In the genomic region with DNA sequence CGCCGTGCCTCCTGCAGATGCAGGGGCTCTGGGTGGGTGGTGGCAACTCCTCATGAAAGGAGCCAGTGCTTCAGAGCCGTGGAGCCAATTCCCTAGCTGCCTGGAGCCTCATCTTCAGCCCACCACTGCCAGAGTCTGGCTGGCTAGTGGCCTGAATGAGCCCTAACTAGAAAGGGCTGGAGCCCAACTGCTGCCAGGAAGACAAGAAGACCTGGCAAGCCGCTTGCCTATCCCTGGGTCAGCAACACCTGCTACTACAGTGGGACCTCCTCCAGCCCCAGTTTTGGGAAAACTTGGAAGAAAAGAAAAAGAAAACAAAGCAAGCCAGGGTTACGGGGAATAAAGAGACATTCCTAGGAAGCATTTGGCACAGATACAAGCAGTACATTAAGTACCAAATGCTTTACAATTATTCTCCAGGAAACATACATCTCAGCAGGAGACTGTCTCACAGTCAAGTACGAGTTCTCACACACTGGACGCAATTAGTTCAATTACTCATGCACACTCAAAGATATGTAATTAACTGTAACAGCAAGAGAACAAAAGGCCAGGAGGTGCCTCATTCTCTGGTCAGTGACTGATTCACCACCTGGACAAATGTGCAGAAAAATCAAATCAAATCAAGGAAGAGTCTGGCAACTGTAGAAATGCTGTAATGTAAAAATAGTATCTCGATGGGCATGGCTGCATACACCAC, we compare ENCODE assay signal across 12 mouse cellular contexts. TPM values are rescaled to one million over a fixed set of nuclear protein-coding genes. Genes with fewer than 3 reads are reported as not detected.
DNase-seq lines count a peak whose midpoint lies in the region; ATAC-seq and TF ChIP-seq lines count a peak whose summit lies in the region.
"Had no signal": no experiment of that assay in that cellular context is flagged by ENCODE, and none has a peak within 500 bp of the region (broad histone marks: within the 10 kb centered on the region; RNA-seq: fewer than 3 reads in every experiment).

No protein-coding gene starts in this region.

- DNase-seq in kidney, adult 9 months: peak; percentile 40
- DNase-seq in kidney, postnatal 10 days: no peak
- DNase-seq in brain, adult 2 months (ENCODE audit: low read depth, low spot score): peak; percentile 82
- DNase-seq in cerebellum, adult 2 months: peak; percentile 70 to 86
- no peak for DNase-seq in ovary, postnatal 10 days (ENCODE audit: low spot score)
- DNase-seq: gastrocnemius, postnatal 36 days; lung, adult 2 months had no signal

- no peak overlapping the region for H3K27ac ChIP-seq in cerebellum, adult 2 months (ENCODE audit: insufficient read depth, low read length)
- no peak overlapping the region; the same call in 1 of the 2 replicates for H3K27ac ChIP-seq in hindbrain, embryonic 16.5 days (ENCODE audit: low read depth, low read length)
- H3K27ac ChIP-seq: limb, embryonic 12.5 days; stomach, embryonic 15.5 days had no signal

- H3K27me3 ChIP-seq in cerebellum, adult 2 months (ENCODE audit: control insufficient read depth, insufficient read depth, low read length): no peaks in the 10 kb centered on the region
- no peaks in the 10 kb centered on the region for H3K27me3 ChIP-seq in hindbrain, embryonic 16.5 days (replicated peaks; ENCODE audit: control insufficient read depth, insufficient read depth, low read length)
- H3K27me3 ChIP-seq: stomach, embryonic 15.5 days had no signal

- no peak for TF ChIP-seq POLR2A in cerebellum, adult 2 months (IDR thresholded peaks at IDR 0.05; ENCODE audit: borderline replicate concordance, insufficient read depth, low read length)

- no peak overlapping the region for H3K9ac ChIP-seq in hindbrain, embryonic 16.5 days (ENCODE audit: low read depth, low read length)
- H3K9ac ChIP-seq: limb, embryonic 12.5 days; stomach, embryonic 15.5 days had no signal

- TF ChIP-seq CTCF in cerebellum, adult 2 months (IDR thresholded peaks at IDR 0.05; ENCODE audit: borderline replicate concordance, insufficient read depth, low read depth, low read length): no peak

- peaks cover 7% of the 10 kb centered on the region; the same call in 1 of the 2 replicates for H3K36me3 ChIP-seq in hindbrain, embryonic 16.5 days (ENCODE audit: control insufficient read depth, insufficient read depth, low read length)
- H3K36me3 ChIP-seq: limb, embryonic 12.5 days; stomach, embryonic 15.5 days had no signal

- no peaks in the 10 kb centered on the region for H3K9me3 ChIP-seq in hindbrain, embryonic 16.5 days (ENCODE audit: control insufficient read depth, low read length)
- H3K9me3 ChIP-seq: limb, embryonic 12.5 days; stomach, embryonic 15.5 days had no signal

- 12% methylated on average over 8 of the region's 8 CpGs for WGBS in cerebellum, adult 2 months
- 48% methylated on average over 8 of the region's 8 CpGs for WGBS in hindbrain, embryonic 16.5 days

- peak; percentile 68; the same call in 1 of the 2 replicates for ATAC-seq in hindbrain, embryonic 16.5 days
- no peak for ATAC-seq in megakaryocyte progenitor cell, adult 5-6 weeks (replicated peaks; ENCODE audit: poor library complexity)
- ATAC-seq: intestine, embryonic 16.5 days had no signal

- H3K4me3 ChIP-seq in cerebellum, adult 2 months (replicated peaks; ENCODE audit: insufficient read depth, low read depth, low read length): no peak overlapping the region
- H3K4me3 ChIP-seq in hindbrain, embryonic 16.5 days (ENCODE audit: low read length): no peak overlapping the region
- H3K4me3 ChIP-seq: limb, embryonic 12.5 days; stomach, embryonic 15.5 days had no signal

- no peak overlapping the region for H3K4me2 ChIP-seq in hindbrain, embryonic 16.5 days (ENCODE audit: low read length)
- H3K4me2 ChIP-seq: limb, embryonic 12.5 days; stomach, embryonic 15.5 days had no signal

- peaks cover 14% of the 10 kb centered on the region for H3K4me1 ChIP-seq in cerebellum, adult 2 months (ENCODE audit: control insufficient read depth, insufficient read depth, low read length)
- no peaks in the 10 kb centered on the region for H3K4me1 ChIP-seq in hindbrain, embryonic 16.5 days (ENCODE audit: control insufficient read depth, insufficient read depth, low read depth, low read length)
- H3K4me1 ChIP-seq: limb, embryonic 12.5 days had no signal

RNA-seq across cellular contexts. Expression of a gene that starts 34.8 kb away (rescaled TPM):
- 86.2 and 87.8 TPM in 2 replicates for polyA plus RNA-seq in cerebellum, adult 2 months (2012; rRNA removed)
- 8.3 and 14.6 TPM in 2 replicates for polyA plus RNA-seq in hindbrain, embryonic 16.5 days (2015; fragmentation: Nextera tagmentation; extraction: Ambion mirVana)
- 24.7 and 25.2 TPM in 2 replicates for total RNA-seq in megakaryocyte progenitor cell, adult 5-6 weeks (2015)
- 22.8 and 28.8 TPM in 2 replicates for total RNA-seq in megakaryocyte progenitor cell, adult 5-6 weeks (2017)

Comparison
In these comparisons a context has a peak if more than half of its experiments do, and no peak if none do; other contexts are left out.
1. DNase-seq: peak in kidney, adult 9 months (single experiment), brain, adult 2 months (single experiment) and cerebellum, adult 2 months (2 of 2); none in kidney, postnatal 10 days (single experiment) and ovary, postnatal 10 days (single experiment).